Mouse (Mus musculus): ENCODE results near the gene Akr1d1. TPM values are rescaled to one million over a fixed set of nuclear protein-coding genes. Genes with fewer than 3 reads are reported as not detected.

The Akr1d1 gene
- polyA plus RNA-seq (2014; fragmentation: Nextera tagmentation; extraction: Ambion mirVana) = not detected in 2 replicates

GRCm38 (mm10) chr6:37529940-37530339 is at the start of gene Akr1d1:
TSS of gene Akr1d1 (plus strand) at chr6:37530173.
- Histone ChIP-seq H3K27ac (replicated peaks; ENCODE audit: low read depth, low read length) (no peak within 1 kb of the TSS), H3K36me3 (replicated peaks; ENCODE audit: control insufficient read depth, insufficient read depth, low read depth, low read length) (no peaks in the 10 kb centered on the region), H3K4me1 (ENCODE audit: control insufficient read depth, insufficient read depth, low read length) (no peaks in the 10 kb centered on the region), H3K4me3 (ENCODE audit: low read depth, low read length) (no peak within 1 kb of the TSS), H3K9me3 (replicated peaks; ENCODE audit: control insufficient read depth, low read length) (no peaks in the 10 kb centered on the region), H3K9ac (replicated peaks; ENCODE audit: low read length) (no peak within 1 kb of the TSS), H3K27me3 (ENCODE audit: control insufficient read depth, insufficient read depth, low read length) (no peaks in the 10 kb centered on the region), H3K4me2 (ENCODE audit: low read depth, low read length) (no peak within 1 kb of the TSS)
- WGBS = 99% methylated on average over 4 of the region's 4 CpGs
- DNase-seq (ENCODE audit: low spot score) (no peak), ATAC-seq (replicated peaks; ENCODE audit: insufficient number of reproducible peaks, low FRiP score, low TSS enrichment, low read depth) (no peak)

GRCm38 (mm10) chr6:37481147-37481546 is 48.8 kb upstream of the Akr1d1 start:
- H3K4me1 ChIP-seq (ENCODE audit: control insufficient read depth, insufficient read depth, low read length) = no peaks in the 10 kb centered on the region
- H3K9me3 ChIP-seq (replicated peaks; ENCODE audit: control insufficient read depth, low read length) = no peaks in the 10 kb centered on the region
- no peaks in the 10 kb centered on the region for H3K27me3 ChIP-seq (ENCODE audit: control insufficient read depth, insufficient read depth, low read length)
- no peak overlapping the region for H3K27ac ChIP-seq (replicated peaks; ENCODE audit: low read depth, low read length)
- ATAC-seq (replicated peaks; ENCODE audit: insufficient number of reproducible peaks, low FRiP score, low TSS enrichment, low read depth) = no peak
- no peak overlapping the region for H3K4me2 ChIP-seq (ENCODE audit: low read depth, low read length)
- 76% methylated on average over 3 of the region's 3 CpGs for WGBS
- no peak overlapping the region for H3K9ac ChIP-seq (replicated peaks; ENCODE audit: low read length)
- H3K4me3 ChIP-seq (ENCODE audit: low read depth, low read length) = no peak overlapping the region
- H3K36me3 ChIP-seq (replicated peaks; ENCODE audit: control insufficient read depth, insufficient read depth, low read depth, low read length) = no peaks in the 10 kb centered on the region
- no peak for DNase-seq (ENCODE audit: low spot score)

- no peak overlapping the region for H3K27ac ChIP-seq (replicated peaks; ENCODE audit: low read depth, low read length)
- no peak for ATAC-seq (replicated peaks; ENCODE audit: insufficient number of reproducible peaks, low FRiP score, low TSS enrichment, low read depth)
- 61% methylated on average over 5 of the region's 5 CpGs for WGBS
Measured at GRCm38 (mm10) chr6:37483262-37483661, 46.7 kb upstream of the Akr1d1 start.

GRCm38 (mm10) chr6:37484588-37485070 is 45.3 kb upstream of the Akr1d1 start:
- no peaks in the 10 kb centered on the region for H3K36me3 ChIP-seq (replicated peaks; ENCODE audit: control insufficient read depth, insufficient read depth, low read depth, low read length)
- WGBS = 68% methylated on average over 1 of the region's 1 CpGs
- H3K4me3 ChIP-seq (ENCODE audit: low read depth, low read length) = no peak overlapping the region
- no peak overlapping the region for H3K27ac ChIP-seq (replicated peaks; ENCODE audit: low read depth, low read length)
- H3K27me3 ChIP-seq (ENCODE audit: control insufficient read depth, insufficient read depth, low read length) = no peaks in the 10 kb centered on the region
- no peak overlapping the region for H3K9ac ChIP-seq (replicated peaks; ENCODE audit: low read length)
- H3K4me1 ChIP-seq (ENCODE audit: control insufficient read depth, insufficient read depth, low read length) = no peaks in the 10 kb centered on the region
- DNase-seq (ENCODE audit: low spot score) = no peak
- no peak for ATAC-seq (replicated peaks; ENCODE audit: insufficient number of reproducible peaks, low FRiP score, low TSS enrichment, low read depth)
- H3K9me3 ChIP-seq (replicated peaks; ENCODE audit: control insufficient read depth, low read length) = no peaks in the 10 kb centered on the region
- no peak overlapping the region for H3K4me2 ChIP-seq (ENCODE audit: low read depth, low read length)

More at GRCm38 (mm10) chr6:37483262-37483661, 46.7 kb upstream of the Akr1d1 start:
- no peaks in the 10 kb centered on the region for H3K4me1 ChIP-seq (ENCODE audit: control insufficient read depth, insufficient read depth, low read length)
- H3K27me3 ChIP-seq (ENCODE audit: control insufficient read depth, insufficient read depth, low read length) = no peaks in the 10 kb centered on the region
- no peak for DNase-seq (ENCODE audit: low spot score)
- H3K4me2 ChIP-seq (ENCODE audit: low read depth, low read length) = no peak overlapping the region
- no peaks in the 10 kb centered on the region for H3K9me3 ChIP-seq (replicated peaks; ENCODE audit: control insufficient read depth, low read length)
- no peaks in the 10 kb centered on the region for H3K36me3 ChIP-seq (replicated peaks; ENCODE audit: control insufficient read depth, insufficient read depth, low read depth, low read length)
- H3K4me3 ChIP-seq (ENCODE audit: low read depth, low read length) = no peak overlapping the region
- H3K9ac ChIP-seq (replicated peaks; ENCODE audit: low read length) = no peak overlapping the region

- no peak overlapping the region for H3K9ac ChIP-seq (replicated peaks; ENCODE audit: low read length)
- no peaks in the 10 kb centered on the region for H3K9me3 ChIP-seq (replicated peaks; ENCODE audit: control insufficient read depth, low read length)
- no peak overlapping the region for H3K27ac ChIP-seq (replicated peaks; ENCODE audit: low read depth, low read length)
- DNase-seq (ENCODE audit: low spot score) (no peak), ATAC-seq (replicated peaks; ENCODE audit: insufficient number of reproducible peaks, low FRiP score, low TSS enrichment, low read depth) (no peak)
- no peak overlapping the region for H3K4me3 ChIP-seq (ENCODE audit: low read depth, low read length)
- WGBS = 81% methylated on average over 4 of the region's 4 CpGs
- no peak overlapping the region for H3K4me2 ChIP-seq (ENCODE audit: low read depth, low read length)
- H3K36me3 ChIP-seq (replicated peaks; ENCODE audit: control insufficient read depth, insufficient read depth, low read depth, low read length) = no peaks in the 10 kb centered on the region
- no peaks in the 10 kb centered on the region for H3K27me3 ChIP-seq (ENCODE audit: control insufficient read depth, insufficient read depth, low read length)
- H3K4me1 ChIP-seq (ENCODE audit: control insufficient read depth, insufficient read depth, low read length) = no peaks in the 10 kb centered on the region
Measured at GRCm38 (mm10) chr6:37486502-37486901, 43.5 kb upstream of the Akr1d1 start.

- Histone ChIP-seq H3K27me3 (ENCODE audit: control insufficient read depth, insufficient read depth, low read length) (no peaks in the 10 kb centered on the region), H3K36me3 (replicated peaks; ENCODE audit: control insufficient read depth, insufficient read depth, low read depth, low read length) (no peaks in the 10 kb centered on the region), H3K27ac (replicated peaks; ENCODE audit: low read depth, low read length) (no peak overlapping the region), H3K9ac (replicated peaks; ENCODE audit: low read length) (no peak overlapping the region), H3K4me2 (ENCODE audit: low read depth, low read length) (no peak overlapping the region), H3K4me3 (ENCODE audit: low read depth, low read length) (no peak overlapping the region), H3K9me3 (replicated peaks; ENCODE audit: control insufficient read depth, low read length) (no peaks in the 10 kb centered on the region), H3K4me1 (ENCODE audit: control insufficient read depth, insufficient read depth, low read length) (no peaks in the 10 kb centered on the region)
- ATAC-seq (replicated peaks; ENCODE audit: insufficient number of reproducible peaks, low FRiP score, low TSS enrichment, low read depth) (no peak), DNase-seq (ENCODE audit: low spot score) (no peak)
- 88% methylated on average over 3 of the region's 3 CpGs for WGBS
Measured at GRCm38 (mm10) chr6:37492241-37492640, 37.7 kb upstream of the Akr1d1 start.

- H3K36me3 ChIP-seq (replicated peaks; ENCODE audit: control insufficient read depth, insufficient read depth, low read depth, low read length) = no peaks in the 10 kb centered on the region
- H3K4me2 ChIP-seq (ENCODE audit: low read depth, low read length) = no peak overlapping the region
- DNase-seq (ENCODE audit: low spot score) (no peak), ATAC-seq (replicated peaks; ENCODE audit: insufficient number of reproducible peaks, low FRiP score, low TSS enrichment, low read depth) (no peak)
- H3K27me3 ChIP-seq (ENCODE audit: control insufficient read depth, insufficient read depth, low read length) = no peaks in the 10 kb centered on the region
- no peaks in the 10 kb centered on the region for H3K9me3 ChIP-seq (replicated peaks; ENCODE audit: control insufficient read depth, low read length)
- WGBS = 89% methylated on average over 1 of the region's 1 CpGs
- no peaks in the 10 kb centered on the region for H3K4me1 ChIP-seq (ENCODE audit: control insufficient read depth, insufficient read depth, low read length)
- no peak overlapping the region for H3K4me3 ChIP-seq (ENCODE audit: low read depth, low read length)
- H3K9ac ChIP-seq (replicated peaks; ENCODE audit: low read length) = no peak overlapping the region
- H3K27ac ChIP-seq (replicated peaks; ENCODE audit: low read depth, low read length) = no peak overlapping the region
Measured at GRCm38 (mm10) chr6:37494957-37495356, 35.0 kb upstream of the Akr1d1 start.

GRCm38 (mm10) chr6:37496866-37497265 is 33.1 kb upstream of the Akr1d1 start:
- H3K9me3 ChIP-seq (replicated peaks; ENCODE audit: control insufficient read depth, low read length) = no peaks in the 10 kb centered on the region
- H3K4me1 ChIP-seq (ENCODE audit: control insufficient read depth, insufficient read depth, low read length) = no peaks in the 10 kb centered on the region
- H3K27ac ChIP-seq (replicated peaks; ENCODE audit: low read depth, low read length) = no peak overlapping the region
- no peaks in the 10 kb centered on the region for H3K27me3 ChIP-seq (ENCODE audit: control insufficient read depth, insufficient read depth, low read length)
- no peak overlapping the region for H3K9ac ChIP-seq (replicated peaks; ENCODE audit: low read length)
- ATAC-seq (replicated peaks; ENCODE audit: insufficient number of reproducible peaks, low FRiP score, low TSS enrichment, low read depth) = no peak
- no peak overlapping the region for H3K4me3 ChIP-seq (ENCODE audit: low read depth, low read length)
- no peak for DNase-seq (ENCODE audit: low spot score)
- WGBS = 84% methylated on average over 1 of the region's 1 CpGs
- no peak overlapping the region for H3K4me2 ChIP-seq (ENCODE audit: low read depth, low read length)
- no peaks in the 10 kb centered on the region for H3K36me3 ChIP-seq (replicated peaks; ENCODE audit: control insufficient read depth, insufficient read depth, low read depth, low read length)
